Mouse (Mus musculus): ENCODE results near the gene Spg21.

The Spg21 gene

GRCm38 (mm10) chr9:65460732-65461442, at the start of gene Spg21:
Spg21 (plus strand) TSS chr9:65460947.
- DNase-seq: peak; percentile 94

DNA sequence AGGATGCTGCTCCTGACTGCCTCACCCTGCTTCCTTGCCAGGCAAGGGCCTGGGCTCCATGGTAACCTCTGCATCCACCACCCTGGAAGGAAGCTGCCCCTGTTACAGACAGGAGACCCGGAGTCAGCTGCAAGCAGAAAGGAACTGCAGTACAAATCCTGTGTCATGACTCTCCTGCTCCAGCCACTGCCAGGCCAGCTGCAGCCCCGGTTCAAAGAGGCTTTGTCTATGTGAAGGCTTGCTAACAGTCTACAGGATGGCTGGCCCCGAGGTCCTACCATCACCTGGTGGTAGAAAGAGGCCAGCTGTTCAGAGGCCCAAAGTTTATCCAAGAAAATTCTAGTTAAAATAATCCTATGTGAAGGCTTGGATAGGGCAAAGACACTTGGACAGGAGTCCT, 49.4 kb upstream of the Spg21 start:
- no peak for DNase-seq

DNA sequence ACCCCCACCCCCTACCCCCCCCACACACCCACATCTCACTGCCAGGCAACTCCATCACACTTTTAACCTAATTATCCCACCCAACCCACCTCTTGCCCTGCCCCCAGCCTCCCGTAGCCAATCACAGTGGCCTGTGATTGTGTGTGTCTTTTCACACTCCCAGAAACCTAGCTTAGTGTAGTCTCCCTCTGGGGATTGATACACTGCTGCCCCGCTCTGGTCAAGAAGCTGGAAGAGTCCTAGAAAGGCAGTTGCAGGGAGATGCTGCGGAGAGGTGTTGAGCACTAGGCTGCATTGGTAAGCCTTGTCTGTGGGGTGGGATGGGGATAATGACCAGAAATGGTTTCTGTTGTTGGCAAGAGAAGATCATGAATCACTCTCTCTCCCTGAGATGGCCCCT, 43.0 kb upstream of the Spg21 start:
- no peak for DNase-seq

DNA sequence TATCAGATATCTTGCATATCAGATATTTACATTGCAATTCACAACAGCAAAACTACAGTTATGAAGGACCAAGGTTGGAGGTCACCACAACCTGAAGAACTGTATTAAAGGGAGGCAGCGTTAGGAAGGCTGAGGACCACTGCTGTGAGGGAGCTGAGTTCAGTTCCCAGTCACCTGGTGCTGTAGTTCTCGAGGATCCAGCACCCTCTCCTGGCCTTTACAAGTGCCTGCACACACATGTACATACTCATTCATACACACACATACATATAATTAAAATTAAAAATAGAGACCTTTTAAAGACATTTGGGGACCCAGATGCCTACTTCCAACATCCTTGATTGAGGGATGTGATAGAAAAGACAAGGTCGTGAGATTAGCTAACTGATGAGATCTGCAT, 41.1 kb upstream of the Spg21 start:
- DNase-seq: no peak

GRCm38 (mm10) chr9:65422760-65423501, 37.8 kb upstream of the Spg21 start, which contains the start of gene Slc51b:
Slc51b (minus strand) TSS chr9:65422955.
- DNase-seq: no peak

- no peak for DNase-seq
Observed at GRCm38 (mm10) chr9:65424393-65424792, 36.4 kb upstream of the Spg21 start.

- no peak for DNase-seq
Observed at GRCm38 (mm10) chr9:65427511-65427910, 33.2 kb upstream of the Spg21 start.

- DNase-seq: no peak
Observed at GRCm38 (mm10) chr9:65428003-65428402, 32.7 kb upstream of the Spg21 start.

DNA sequence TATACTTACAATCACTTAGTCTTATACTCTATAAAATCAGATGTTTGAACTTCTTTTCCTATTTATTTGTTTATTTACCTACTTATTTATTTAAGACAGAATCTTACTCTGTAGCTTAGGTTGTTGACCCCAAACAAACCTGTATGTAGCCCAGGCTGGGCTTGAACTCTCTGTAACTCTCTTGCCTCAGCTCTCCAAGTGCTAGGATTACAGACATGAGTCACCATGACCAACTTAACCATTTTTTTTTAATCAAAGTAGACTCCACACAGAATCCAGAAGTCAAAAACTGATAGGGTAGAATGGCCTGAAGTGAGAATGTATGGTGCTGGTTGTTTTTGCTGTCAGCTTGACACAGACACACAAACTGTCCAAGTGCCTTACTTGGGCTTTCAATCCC, 30.3 kb upstream of the Spg21 start:
- no peak for DNase-seq

DNA sequence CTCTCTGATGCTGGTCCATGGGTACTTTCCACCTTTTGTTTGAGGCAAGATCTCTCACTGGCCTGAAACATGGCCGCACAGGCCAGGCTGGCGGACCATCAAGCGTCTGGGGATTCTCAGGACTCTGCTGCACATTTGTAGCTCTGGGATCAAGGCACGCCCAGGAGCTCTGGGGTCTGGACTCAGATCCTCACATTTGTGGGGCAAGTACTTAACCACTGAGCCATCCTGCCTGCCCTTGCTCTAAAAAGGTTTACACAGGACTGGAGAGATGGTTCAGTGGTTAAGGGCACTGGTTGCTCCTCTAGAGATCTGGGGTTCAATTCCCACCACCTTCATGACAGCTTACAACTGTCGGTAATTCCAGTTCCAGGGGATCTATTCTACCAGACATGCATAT, 29.8 kb upstream of the Spg21 start:
- no peak for DNase-seq

DNA sequence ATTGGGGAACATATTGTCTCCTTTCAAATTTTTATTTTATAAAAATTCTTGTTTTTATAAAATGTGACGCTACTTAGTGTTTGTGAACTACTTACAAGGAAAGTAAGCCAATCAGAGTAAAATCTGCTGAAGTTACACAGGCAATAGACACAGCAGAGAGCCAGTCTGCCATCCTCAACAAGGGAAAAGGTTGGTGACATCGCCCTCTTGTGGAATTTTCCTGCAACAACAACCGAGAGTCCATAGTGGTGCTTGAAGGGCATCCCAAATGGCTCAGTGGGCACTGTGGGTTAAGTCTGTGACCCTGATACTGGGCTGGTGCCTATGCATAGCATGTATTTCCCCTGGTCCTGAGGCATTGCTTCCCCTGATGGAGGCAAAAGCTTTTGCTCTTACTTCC, 28.5 kb upstream of the Spg21 start:
- DNase-seq: peak; percentile 75

DNA sequence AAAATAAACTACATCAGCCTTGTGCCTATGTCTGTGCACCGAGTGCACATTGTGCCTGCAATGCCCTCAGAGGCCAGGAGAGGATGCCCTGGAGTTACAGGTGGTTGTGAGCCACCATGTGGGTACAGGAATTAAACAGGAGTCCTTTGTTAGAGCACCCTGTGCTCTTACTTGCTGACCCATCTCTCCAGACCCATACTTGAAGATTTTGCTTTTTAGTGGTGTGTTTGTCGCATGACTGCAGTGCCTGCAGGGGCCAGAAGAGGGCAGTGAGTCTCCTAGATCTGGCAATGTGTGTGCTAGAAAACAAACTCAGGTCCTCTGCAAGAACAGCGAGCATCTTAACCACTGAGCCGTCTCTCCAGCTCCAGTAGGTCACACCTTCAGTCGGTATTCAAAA, 26.6 kb upstream of the Spg21 start:
- peak; percentile 70 for DNase-seq

GRCm38 (mm10) chr9:65435211-65435610, 25.5 kb upstream of the Spg21 start:
- DNase-seq: no peak

GRCm38 (mm10) chr9:65435671-65436301, 25.0 kb upstream of the Spg21 start, which contains the start of gene Mtfmt:
Mtfmt (plus strand) TSS chr9:65435782.
- peak; percentile 97 for DNase-seq

- no peak for DNase-seq
Observed at GRCm38 (mm10) chr9:65444692-65445091, 16.1 kb upstream of the Spg21 start.

- DNase-seq: no peak
Observed at GRCm38 (mm10) chr9:65447951-65448350, 12.8 kb upstream of the Spg21 start.

DNA sequence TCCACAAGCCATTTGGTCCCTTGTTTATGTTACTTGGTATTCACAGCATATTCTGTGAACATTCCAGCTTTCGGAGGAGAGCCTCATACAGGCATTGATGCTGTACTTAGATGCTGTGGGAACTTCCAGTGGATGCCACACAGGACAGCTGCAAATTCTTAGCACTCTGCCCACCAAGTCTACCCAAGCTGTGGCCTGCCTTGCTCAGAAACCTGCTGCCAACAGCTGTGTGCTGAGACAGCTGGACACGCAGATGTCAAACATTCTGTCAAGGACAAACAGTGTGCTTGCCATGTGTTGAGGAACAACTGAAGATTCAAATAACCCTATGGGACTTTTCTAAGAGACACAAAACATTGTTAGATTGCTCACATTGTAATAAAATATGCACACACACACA, 1.8 kb upstream of the Spg21 start:
- DNase-seq: no peak

- no peak for DNase-seq
Observed at GRCm38 (mm10) chr9:65460198-65460597, 549 bp upstream of the Spg21 start.

- no peak for DNase-seq
Observed at GRCm38 (mm10) chr9:65462544-65462943, 1.8 kb downstream of the Spg21 start.

DNA sequence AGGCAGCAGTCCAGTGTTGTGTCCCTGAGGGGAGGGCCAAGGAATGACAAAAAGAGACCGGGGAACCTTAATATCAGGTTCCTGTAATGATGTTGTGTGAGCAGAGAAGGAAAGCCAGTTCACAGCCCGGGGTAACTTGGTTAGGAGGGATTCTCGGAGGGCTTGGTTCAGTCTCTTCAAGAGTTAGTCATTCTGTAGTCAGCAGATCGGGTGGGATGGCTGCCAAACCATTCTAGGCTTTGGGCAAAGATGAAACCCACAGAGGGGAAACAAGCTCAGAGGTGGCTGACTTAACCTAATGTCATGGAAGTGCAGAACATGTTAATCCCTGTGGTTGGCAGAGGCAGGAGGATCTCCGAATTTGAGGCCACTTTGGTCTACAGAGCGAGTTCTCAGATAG, 3.4 kb downstream of the Spg21 start:
- no peak for DNase-seq

DNA sequence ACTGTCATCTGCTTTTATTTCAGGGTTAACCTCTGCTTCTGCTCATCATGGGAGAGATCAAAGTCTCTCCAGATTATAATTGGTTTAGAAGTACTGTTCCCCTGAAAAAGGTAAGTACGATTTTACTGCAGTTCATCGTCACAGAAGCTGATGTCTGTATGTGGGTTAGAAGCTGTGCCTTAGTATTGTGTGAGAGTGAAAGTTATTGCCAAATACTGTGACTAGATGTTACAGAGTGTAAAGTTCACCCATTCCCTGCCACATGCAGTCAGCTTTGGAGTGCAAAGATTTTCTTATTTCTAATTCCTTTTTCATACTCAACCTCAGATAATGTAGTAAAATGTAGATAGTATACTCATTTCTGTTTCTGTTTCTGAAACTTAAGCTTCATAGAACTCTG, 4.5 kb downstream of the Spg21 start:
- no peak for DNase-seq

DNA sequence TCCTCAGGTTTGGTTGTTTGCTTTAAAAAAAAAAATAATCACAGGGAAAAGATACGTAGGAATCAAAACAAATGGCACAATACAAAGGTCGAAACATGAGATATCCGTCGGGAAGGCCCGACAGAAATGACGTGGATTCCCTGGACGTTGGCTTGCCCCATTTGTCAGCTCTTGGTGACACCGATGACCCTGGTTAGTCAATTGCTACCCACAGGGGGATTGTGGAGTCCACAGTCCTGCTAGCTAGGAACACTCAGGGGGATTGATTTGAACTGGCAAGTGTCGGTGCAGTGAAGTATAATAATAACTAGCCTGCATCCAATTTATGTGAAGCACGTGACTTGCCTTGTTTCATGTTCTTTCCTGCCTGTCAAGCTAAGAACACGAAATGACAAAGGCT, 6.9 kb downstream of the Spg21 start:
- no peak for DNase-seq

DNA sequence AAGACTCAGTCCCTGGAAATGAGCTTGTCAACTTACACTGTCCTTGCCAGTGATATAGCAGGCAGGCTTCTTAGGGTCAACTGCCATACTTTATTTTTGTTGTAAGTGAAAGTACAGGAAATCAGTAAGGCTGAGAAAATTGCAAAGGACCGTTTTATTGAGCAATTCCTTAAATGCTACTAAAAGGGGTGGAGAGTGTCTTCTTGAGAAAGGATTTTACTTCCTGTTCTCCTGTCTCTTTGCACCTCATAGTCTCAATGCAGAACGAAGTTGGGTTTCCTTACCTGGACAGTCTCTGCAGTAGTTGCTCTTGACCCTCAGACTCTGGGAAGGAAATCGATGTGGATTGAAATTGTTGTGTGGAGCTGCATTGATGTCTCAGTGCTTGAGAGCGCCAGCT, 12.0 kb downstream of the Spg21 start:
- no peak for DNase-seq

- no peak for DNase-seq
Observed at GRCm38 (mm10) chr9:65479158-65479557, 18.4 kb downstream of the Spg21 start.
